In genomic region chr1:153903006-153903405, GRCm38 (mm10) we compare ENCODE assay signal across 13 mouse cellular contexts. TPM values are rescaled to one million over a fixed set of nuclear protein-coding genes. Genes with fewer than 3 reads are reported as not detected.
DNase-seq lines count a peak whose midpoint lies in the region; ATAC-seq lines count a peak whose summit lies in the region.
"Had no signal": no experiment of that assay in that cellular context is flagged by ENCODE, and none has a peak within 500 bp of the region (broad histone marks: within the 10 kb centered on the region; RNA-seq: fewer than 3 reads in every experiment).

No protein-coding gene starts in this region.

- H3K27ac ChIP-seq in brown adipose tissue, adult 24 weeks (replicated peaks; ENCODE audit: low read depth, low read length), result 0 out of 2 replicates have a peak overlapping the region, but pooled peaks have one; percentile 21
- no peak overlapping the region for H3K27ac ChIP-seq in hindbrain, embryonic 10.5 days
- no peak overlapping the region for H3K27ac ChIP-seq in midbrain, embryonic 15.5 days

- peaks cover 56% of the 10 kb centered on the region for H3K36me3 ChIP-seq in hindbrain, embryonic 10.5 days
- H3K36me3 ChIP-seq in midbrain, embryonic 15.5 days (replicated peaks), result peaks cover 47% of the 10 kb centered on the region

- peak; percentile 69 for DNase-seq in R1 (ENCODE audit: low read depth, low spot score)
- peak; percentile 40 for DNase-seq in hindbrain, embryonic 10.5 days (ENCODE audit: low spot score)
- no peak for DNase-seq in spleen, postnatal 14 days (ENCODE audit: low spot score in 2 of 2)
- DNase-seq in adrenal gland, postnatal 14 days, result no peak
- DNase-seq in layer of hippocampus, adult 8-10 months (ENCODE audit: low spot score in 2 of 2), result no peak
- DNase-seq in c-Kit-positive CD71-positive TER-119-positive erythroid progenitor cells, embryonic 14.5 days (ENCODE audit: low spot score), result no peak

- no peak overlapping the region for H3K9ac ChIP-seq in midbrain, embryonic 15.5 days

- H3K9me3 ChIP-seq in hindbrain, embryonic 10.5 days, result no peaks in the 10 kb centered on the region
- H3K9me3 ChIP-seq in midbrain, embryonic 15.5 days, result no peaks in the 10 kb centered on the region

- peaks cover 11% of the 10 kb centered on the region for H3K27me3 ChIP-seq in hindbrain, embryonic 10.5 days (ENCODE audit: insufficient read depth, poor library complexity, severe bottlenecking)
- H3K27me3 ChIP-seq in midbrain, embryonic 15.5 days (replicated peaks), result no peaks in the 10 kb centered on the region

- no peak for ATAC-seq in midbrain, embryonic 15.5 days (replicated peaks)

- H3K4me2 ChIP-seq in midbrain, embryonic 15.5 days, result peak overlapping the region; percentile 82

- peak overlapping the region; percentile 34 for H3K4me3 ChIP-seq in brown adipose tissue, adult 24 weeks (ENCODE audit: insufficient read depth, low read depth, low read length)
- H3K4me3 ChIP-seq in hindbrain, embryonic 10.5 days, result peak overlapping the region; percentile 13; the same call in 1 of the 2 replicates
- H3K4me3 ChIP-seq in midbrain, embryonic 15.5 days, result no peak overlapping the region; the same call in 1 of the 2 replicates

- peaks cover 7% of the 10 kb centered on the region for H3K4me1 ChIP-seq in brown adipose tissue, adult 24 weeks (ENCODE audit: control insufficient read depth, insufficient read depth, insufficient read length, low read length)
- peaks cover 40% of the 10 kb centered on the region for H3K4me1 ChIP-seq in hindbrain, embryonic 10.5 days (replicated peaks)
- H3K4me1 ChIP-seq in midbrain, embryonic 15.5 days, result peaks cover 32% of the 10 kb centered on the region

- WGBS in hindbrain, embryonic 10.5 days, result 64% methylated on average over 13 of the region's 13 CpGs
- 67% methylated on average over 13 of the region's 13 CpGs for WGBS in midbrain, embryonic 15.5 days

RNA-seq across cellular contexts. Expression of gene Teddm2, which starts 3.0 kb away (rescaled TPM):
- 0.58 TPM in 1 of 2 replicates, not detected in the other for polyA plus RNA-seq in brown adipose tissue, adult 24 weeks (2012; ENCODE audit: insufficient read depth, insufficient read length, missing spikeins)
- 0.46 and 0.56 TPM in 2 replicates for polyA plus RNA-seq in hindbrain, embryonic 10.5 days (2016; fragmentation: Nextera tagmentation; extraction: Ambion mirVana)
- 1.4 and 1.7 TPM in 2 replicates for polyA plus RNA-seq in midbrain, embryonic 15.5 days (2015; fragmentation: Nextera tagmentation; extraction: Ambion mirVana)
- 0.26 and 0.53 TPM in 2 replicates for total RNA-seq in adrenal gland, postnatal 14 days (2021)
- 1 to 10 TPM; 2.2 to 3.9 (median 2.3) TPM for total RNA-seq in layer of hippocampus, adult 8-10 months (2022)

RNA-seq across cellular contexts. Expression of gene Glul, which starts 3.3 kb away (rescaled TPM):
- polyA plus RNA-seq in brown adipose tissue, adult 24 weeks (2012; ENCODE audit: insufficient read depth, insufficient read length, missing spikeins), result 924 and 1,059 TPM in 2 replicates
- 128 and 133 TPM in 2 replicates for polyA plus RNA-seq in hindbrain, embryonic 10.5 days (2016; fragmentation: Nextera tagmentation; extraction: Ambion mirVana)
- polyA plus RNA-seq in midbrain, embryonic 15.5 days (2015; fragmentation: Nextera tagmentation; extraction: Ambion mirVana), result 174 and 190 TPM in 2 replicates
- 950 and 1,478 TPM in 2 replicates for total RNA-seq in adrenal gland, postnatal 14 days (2021)
- 1,000 to 10,000 TPM; 1,586 to 2,043 (median 1,837) TPM for total RNA-seq in layer of hippocampus, adult 8-10 months (2022)

RNA-seq across cellular contexts. Expression of gene Teddm1a, which starts 11.5 kb away (rescaled TPM):
- not detected in 2 replicates for polyA plus RNA-seq in brown adipose tissue, adult 24 weeks (2012; ENCODE audit: insufficient read depth, insufficient read length, missing spikeins)
- polyA plus RNA-seq in hindbrain, embryonic 10.5 days (2016; fragmentation: Nextera tagmentation; extraction: Ambion mirVana), result not detected in 2 replicates
- not detected in 2 replicates for polyA plus RNA-seq in midbrain, embryonic 15.5 days (2015; fragmentation: Nextera tagmentation; extraction: Ambion mirVana)
- not detected in 2 replicates for total RNA-seq in adrenal gland, postnatal 14 days (2021)
- not detected for total RNA-seq in layer of hippocampus, adult 8-10 months (2022)
- total RNA-seq: heart, adult 18-20 months had no signal
- polyA plus RNA-seq: embryonic facial prominence, embryonic 11.5 days; kidney, embryonic 14.5 days; limb, embryonic 11.5 days; small intestine, adult 2 months had no signal

RNA-seq across cellular contexts. Expression of gene Teddm1b, which starts 28.9 kb away (rescaled TPM):
- not detected in 2 replicates for polyA plus RNA-seq in brown adipose tissue, adult 24 weeks (2012; ENCODE audit: insufficient read depth, insufficient read length, missing spikeins)
- 0.56 and 0.58 TPM in 2 replicates for polyA plus RNA-seq in hindbrain, embryonic 10.5 days (2016; fragmentation: Nextera tagmentation; extraction: Ambion mirVana)
- 0.65 and 0.69 TPM in 2 replicates for polyA plus RNA-seq in midbrain, embryonic 15.5 days (2015; fragmentation: Nextera tagmentation; extraction: Ambion mirVana)
- not detected in 2 replicates for total RNA-seq in adrenal gland, postnatal 14 days (2021)
- total RNA-seq in layer of hippocampus, adult 8-10 months (2022), result not detected
- total RNA-seq: heart, adult 18-20 months had no signal
- polyA plus RNA-seq: small intestine, adult 2 months had no signal

RNA-seq across cellular contexts. Expression of gene Rgsl1, which starts 59.1 kb away (rescaled TPM):
- polyA plus RNA-seq in brown adipose tissue, adult 24 weeks (2012; ENCODE audit: insufficient read depth, insufficient read length, missing spikeins), result 1.3 TPM in 1 of 2 replicates, not detected in the other
- polyA plus RNA-seq in hindbrain, embryonic 10.5 days (2016; fragmentation: Nextera tagmentation; extraction: Ambion mirVana), result 0.10 TPM in 1 of 2 replicates, not detected in the other
- 0.17 and 0.18 TPM in 2 replicates for polyA plus RNA-seq in midbrain, embryonic 15.5 days (2015; fragmentation: Nextera tagmentation; extraction: Ambion mirVana)
- 0.30 TPM in 1 of 2 replicates, not detected in the other for total RNA-seq in adrenal gland, postnatal 14 days (2021)
- 1 to 10 TPM in 3 of 4 experiments, under 1 TPM in 1; 0.90 to 1.3 (median 1.2) TPM for total RNA-seq in layer of hippocampus, adult 8-10 months (2022)
- total RNA-seq: heart, adult 18-20 months had no signal
- polyA plus RNA-seq: embryonic facial prominence, embryonic 11.5 days; kidney, embryonic 14.5 days; small intestine, adult 2 months had no signal

Comparison
In these comparisons a context has a peak if more than half of its experiments do, and no peak if none do; other contexts are left out.
1. DNase-seq: peak in R1 (single experiment) and hindbrain, embryonic 10.5 days (single experiment); none in spleen, postnatal 14 days (0 of 2), adrenal gland, postnatal 14 days (single experiment), layer of hippocampus, adult 8-10 months (0 of 2) and c-Kit-positive CD71-positive TER-119-positive erythroid progenitor cells, embryonic 14.5 days (single experiment).